Mouse (Mus musculus) cerebral cortex, adult 2 months (tissue): ENCODE results near the gene Gm12166.

Experiments
- WGBS: fragments of 180-500 bp; shearing (Covaris S2); methylation state at CpG from one replicate; pipeline ENCODE4 v1.1.7; 2018; 5-methylcytosine and 5-hydroxymethylcytosine counted together

Gene Gm12166

DNA sequence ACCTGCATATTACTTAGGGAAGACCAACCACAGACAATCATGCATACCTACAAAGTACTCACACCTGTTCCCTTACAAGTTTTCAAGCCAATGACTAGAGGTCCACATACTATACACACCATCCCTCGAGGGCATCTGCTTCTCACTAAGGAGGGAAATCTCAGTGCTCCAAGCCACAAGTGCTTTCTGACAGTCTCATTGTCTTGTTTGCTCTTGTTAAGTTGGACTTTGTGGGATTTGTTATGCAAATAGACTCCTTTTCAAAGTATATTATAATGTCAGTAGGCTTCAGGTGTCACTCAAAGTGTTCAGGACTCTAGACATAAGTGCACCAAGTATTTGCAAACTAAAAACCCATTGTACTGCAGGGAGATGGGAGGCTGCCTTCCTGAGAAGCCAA lies 31.9 kb downstream of the Gm12166 start:
- 84% methylated on average over 1 of the region's 1 CpGs for WGBS

DNA sequence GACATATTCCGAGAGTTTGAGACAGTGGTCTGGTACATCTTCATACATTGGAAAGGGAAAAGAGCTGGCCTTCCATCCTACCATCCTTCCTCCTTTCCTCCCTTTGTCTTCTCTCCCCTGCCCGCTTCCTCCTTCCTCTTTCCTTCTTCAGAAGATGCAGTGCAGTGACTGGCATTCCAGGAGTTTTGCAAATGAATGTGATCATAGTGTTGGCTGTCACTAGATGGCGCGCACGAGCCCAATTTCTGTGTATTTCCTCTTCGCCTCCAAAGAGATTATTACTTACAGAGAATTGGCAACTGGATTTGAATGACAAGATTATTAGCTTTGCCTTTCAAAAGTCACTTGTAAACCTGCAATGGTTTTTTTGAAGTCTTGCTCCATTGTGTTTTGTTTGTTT lies 36.1 kb downstream of the Gm12166 start:
- 16% methylated on average over 6 of the region's 6 CpGs for WGBS
